Mouse (Mus musculus): Measurements from ENCODE around the gene Tgfbr3.

DNA sequence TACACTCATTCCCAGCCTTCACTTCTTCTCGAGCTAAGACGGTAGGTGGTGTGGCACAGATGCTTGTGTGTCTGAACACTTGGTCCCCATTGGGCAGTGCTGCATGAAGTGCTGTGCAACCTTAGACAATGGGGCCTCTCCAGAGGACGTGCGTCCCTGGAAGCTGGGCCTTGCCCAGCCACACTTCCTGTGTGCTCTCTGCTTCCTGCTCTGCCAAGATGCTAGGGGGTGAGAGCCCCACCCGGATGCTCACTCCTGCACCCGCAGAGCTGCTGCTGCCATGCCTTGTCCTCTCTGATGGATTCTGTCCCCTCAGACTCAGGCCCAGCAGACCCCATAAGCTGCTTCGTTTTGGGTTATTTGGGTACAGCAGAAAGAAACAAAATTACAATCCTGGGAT is 188.3 kb downstream of the Tgfbr3 start:
- TF ChIP-seq CTCF (IDR thresholded peaks at IDR 0.05; ENCODE audit: borderline replicate concordance, control insufficient read depth, extremely low read depth, insufficient read depth, low read length, poor library complexity) (no peak), POLR2A (IDR thresholded peaks at IDR 0.05; ENCODE audit: control insufficient read depth, extremely low read depth, insufficient read depth, low read length, poor library complexity) (no peak)
